Mouse (Mus musculus) lung, postnatal 0 days (tissue): ENCODE measurements around the gene Spata16.

Experiments used
- CTCF ChIP-seq: IDR thresholded peaks from 2 replicates; pipeline ENCODE4 v1.5.1; 2016; ENCODE audit warnings: antibody characterized with exemption, mild to moderate bottlenecking
- EP300 ChIP-seq: IDR thresholded peaks from 2 replicates; pipeline ENCODE4 v1.6.1; 2016; ENCODE audit warnings: antibody characterized with exemption, mild to moderate bottlenecking, control low read depth

GRCm38 (mm10) chr3:26685832-26686231 is 48.4 kb downstream of the Spata16 start:
- no peak for TF ChIP-seq CTCF
- no peak for TF ChIP-seq EP300
